Comparison of ENCODE assay signal across 17 mouse cellular contexts in genomic region chr11:108897034-108897433, GRCm38 (mm10). TPM values are rescaled to one million over a fixed set of nuclear protein-coding genes. Genes with fewer than 3 reads are reported as not detected.
DNase-seq lines count a peak whose midpoint lies in the region; ATAC-seq lines count a peak whose summit lies in the region.
"Had no signal": no experiment of that assay in that cellular context is flagged by ENCODE, and none has a peak within 500 bp of the region (broad histone marks: within the 10 kb centered on the region; RNA-seq: fewer than 3 reads in every experiment).

No protein-coding gene starts in this region.

- no peak for ATAC-seq in midbrain, embryonic 13.5 days
- ATAC-seq: forebrain, embryonic 15.5 days; intestine, embryonic 16.5 days had no signal

- no peaks in the 10 kb centered on the region for H3K9me3 ChIP-seq in midbrain, embryonic 10.5 days (replicated peaks)
- no peaks in the 10 kb centered on the region for H3K9me3 ChIP-seq in midbrain, embryonic 13.5 days
- H3K9me3 ChIP-seq: embryonic facial prominence, embryonic 12.5 days; forebrain, embryonic 15.5 days; heart, embryonic 10.5 days; hindbrain, embryonic 15.5 days had no signal

- H3K4me2 ChIP-seq in midbrain, embryonic 13.5 days (replicated peaks), result no peak overlapping the region
- H3K4me2 ChIP-seq: embryonic facial prominence, embryonic 12.5 days; forebrain, embryonic 15.5 days; hindbrain, embryonic 15.5 days had no signal

- intact Hi-C loops in left cerebral cortex, postnatal 36 days (cut with DNase I), result no loop called here

- H3K4me3 ChIP-seq in midbrain, embryonic 10.5 days, result no peak overlapping the region
- no peak overlapping the region for H3K4me3 ChIP-seq in midbrain, embryonic 13.5 days (replicated peaks)
- H3K4me3 ChIP-seq: embryonic facial prominence, embryonic 12.5 days; forebrain, embryonic 15.5 days; heart, embryonic 10.5 days; hindbrain, embryonic 15.5 days had no signal

- H3K36me3 ChIP-seq in midbrain, embryonic 10.5 days, result no peaks in the 10 kb centered on the region
- no peaks in the 10 kb centered on the region for H3K36me3 ChIP-seq in midbrain, embryonic 13.5 days
- H3K36me3 ChIP-seq: embryonic facial prominence, embryonic 12.5 days; forebrain, embryonic 15.5 days; heart, embryonic 10.5 days; hindbrain, embryonic 15.5 days had no signal

- DNase-seq in midbrain, embryonic 10.5 days (ENCODE audit: low spot score), result no peak
- DNase-seq in cerebellum, adult 18-20 months, result peak; percentile 66 to 81
- peak; percentile 88 for DNase-seq in cerebellum, adult 9-11 months
- DNase-seq in cerebellum, postnatal 36 days, result peak; percentile 63
- DNase-seq in left cerebral cortex, postnatal 36 days (ENCODE audit: low spot score in 2 of 2), result no peak
- no peak for DNase-seq in heart, adult 18-20 months
- DNase-seq in ovary, postnatal 10 days (ENCODE audit: low spot score), result no peak
- DNase-seq: adrenal gland, adult 8-10 months; gastrocnemius, postnatal 10 days; heart, postnatal 10 days; kidney, adult 2 months had no signal

- H3K4me1 ChIP-seq in midbrain, embryonic 10.5 days, result peaks cover 61% of the 10 kb centered on the region
- peaks cover 44% of the 10 kb centered on the region for H3K4me1 ChIP-seq in midbrain, embryonic 13.5 days (replicated peaks)

- 88% methylated on average over 4 of the region's 4 CpGs for WGBS in midbrain, embryonic 10.5 days
- WGBS in midbrain, embryonic 13.5 days, result 87% methylated on average over 4 of the region's 4 CpGs

- no peak overlapping the region for H3K9ac ChIP-seq in midbrain, embryonic 13.5 days (replicated peaks)
- H3K9ac ChIP-seq: embryonic facial prominence, embryonic 12.5 days; forebrain, embryonic 15.5 days; hindbrain, embryonic 15.5 days had no signal

- H3K27me3 ChIP-seq in midbrain, embryonic 10.5 days (ENCODE audit: low read depth, poor library complexity, severe bottlenecking), result peaks cover 63% of the 10 kb centered on the region
- H3K27me3 ChIP-seq in midbrain, embryonic 13.5 days, result peaks cover 7% of the 10 kb centered on the region; the same call in 1 of the 2 replicates
- H3K27me3 ChIP-seq: embryonic facial prominence, embryonic 12.5 days; forebrain, embryonic 15.5 days; hindbrain, embryonic 15.5 days had no signal

- 0 out of 2 replicates have a peak overlapping the region, but pooled peaks have one; percentile 25 for H3K27ac ChIP-seq in midbrain, embryonic 10.5 days (replicated peaks)
- no peak overlapping the region for H3K27ac ChIP-seq in midbrain, embryonic 13.5 days
- H3K27ac ChIP-seq: embryonic facial prominence, embryonic 12.5 days; forebrain, embryonic 15.5 days; heart, embryonic 10.5 days; hindbrain, embryonic 15.5 days had no signal

RNA-seq across cellular contexts. Expression of gene Axin2, which starts 23.1 kb away (rescaled TPM):
- polyA plus RNA-seq in midbrain, embryonic 10.5 days (2016; fragmentation: Nextera tagmentation; extraction: Ambion mirVana), result 17.5 and 17.6 TPM in 2 replicates
- polyA plus RNA-seq in midbrain, embryonic 13.5 days (2015; fragmentation: Nextera tagmentation; extraction: Ambion mirVana), result 15.4 and 17.2 TPM in 2 replicates
- total RNA-seq in left cerebral cortex, postnatal 36 days (2021), result 10 to 100 TPM; 33.3 to 34.9 TPM
- total RNA-seq in heart, adult 18-20 months (2021), result 1 to 10 TPM; 3.5 to 4.7 TPM

Comparison
In these comparisons a context has a peak if more than half of its experiments do, and no peak if none do; other contexts are left out.
1. DNase-seq: peak in cerebellum, adult 18-20 months (2 of 2), cerebellum, adult 9-11 months (single experiment) and cerebellum, postnatal 36 days (2 of 2); none in midbrain, embryonic 10.5 days (single experiment), left cerebral cortex, postnatal 36 days (0 of 2), heart, adult 18-20 months (0 of 2) and ovary, postnatal 10 days (single experiment).
2. RNA of gene Axin2, which starts 23.1 kb away (total RNA-seq): 33.3 to 34.9 TPM in left cerebral cortex, postnatal 36 days; 3.5 to 4.7 TPM in heart, adult 18-20 months; every median in the first group is over 4 times any median in the second.